Mouse (Mus musculus): ENCODE measurements around the gene Ppp2r5d. TPM values are rescaled to one million over a fixed set of nuclear protein-coding genes. Genes with fewer than 3 reads are reported as not detected.

The Ppp2r5d gene
- polyA plus RNA-seq, 1 experiment, result 113 TPM

DNA sequence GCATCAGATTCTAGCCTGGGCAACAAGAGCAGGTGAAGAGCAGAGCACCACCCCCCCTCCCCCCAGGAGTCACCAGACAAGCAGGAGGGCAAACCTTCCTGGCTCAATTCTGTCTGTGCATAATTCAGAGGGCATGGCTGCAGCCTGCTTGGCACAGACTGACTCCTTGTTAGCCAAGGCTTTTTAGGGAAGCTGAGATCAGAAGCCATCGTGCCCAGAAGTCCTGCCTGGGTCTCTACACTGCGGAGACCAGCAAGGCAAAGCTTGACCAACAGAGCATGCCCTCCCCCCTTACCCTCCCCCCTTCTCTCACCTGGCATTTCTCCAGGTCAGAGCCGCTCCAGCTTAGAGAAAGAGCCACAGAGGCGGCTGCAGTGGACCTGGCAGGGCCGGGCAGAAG lies 42.2 kb downstream of the Ppp2r5d start:
- H3K36me3 ChIP-seq (ENCODE audit: control insufficient read depth, insufficient read depth, low read length), result 0 out of 2 replicates have a peak, but pooled peaks cover 3% of the 10 kb centered on the region
- no peaks in the 10 kb centered on the region for H3K27me3 ChIP-seq (ENCODE audit: control insufficient read depth, insufficient read depth, low read length)
- WGBS, result 97% methylated on average over 5 of the region's 5 CpGs
- no peaks in the 10 kb centered on the region for H3K4me1 ChIP-seq (replicated peaks; ENCODE audit: control insufficient read depth, insufficient read depth, low read length)
- TF ChIP-seq CTCF (IDR thresholded peaks at IDR 0.05; ENCODE audit: borderline replicate concordance, control insufficient read depth, extremely low read depth, insufficient read depth, low read length, poor library complexity), result no peak
- no peak for TF ChIP-seq POLR2A (IDR thresholded peaks at IDR 0.05; ENCODE audit: control insufficient read depth, extremely low read depth, insufficient read depth, low read length, poor library complexity)
- no peak for DNase-seq
- no peak overlapping the region for H3K27ac ChIP-seq (ENCODE audit: control insufficient read depth, insufficient read depth, low read length)
- no peak overlapping the region for H3K4me3 ChIP-seq (ENCODE audit: control insufficient read depth, insufficient read depth, low read length)

DNA sequence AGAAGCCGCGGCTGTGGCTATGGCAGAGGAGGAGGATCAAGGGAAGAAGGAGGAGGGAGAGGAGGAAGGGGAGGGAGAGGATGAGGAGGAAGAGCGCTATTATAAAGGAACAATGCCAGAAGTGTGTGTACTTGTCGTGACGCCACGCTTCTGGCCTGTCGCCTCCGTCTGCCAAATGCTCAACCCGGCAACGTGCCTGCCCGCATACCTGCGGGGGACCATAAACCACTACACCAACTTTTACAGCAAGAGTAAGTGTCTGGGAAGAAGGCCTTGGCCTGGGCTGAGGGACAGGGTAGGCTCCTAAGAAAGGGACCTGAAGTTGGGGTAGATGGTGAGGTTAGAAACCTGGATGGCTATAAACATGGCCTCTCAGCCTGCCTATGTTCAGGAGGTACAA lies 42.9 kb downstream of the Ppp2r5d start:
- no peak overlapping the region for H3K4me3 ChIP-seq (ENCODE audit: control insufficient read depth, insufficient read depth, low read length)
- no peak overlapping the region for H3K27ac ChIP-seq (ENCODE audit: control insufficient read depth, insufficient read depth, low read length)
- TF ChIP-seq CTCF (IDR thresholded peaks at IDR 0.05; ENCODE audit: borderline replicate concordance, control insufficient read depth, extremely low read depth, insufficient read depth, low read length, poor library complexity) (no peak), POLR2A (IDR thresholded peaks at IDR 0.05; ENCODE audit: control insufficient read depth, extremely low read depth, insufficient read depth, low read length, poor library complexity) (no peak)
- WGBS, result 96% methylated on average over 12 of the region's 12 CpGs
- no peaks in the 10 kb centered on the region for H3K4me1 ChIP-seq (replicated peaks; ENCODE audit: control insufficient read depth, insufficient read depth, low read length)
- no peaks in the 10 kb centered on the region for H3K36me3 ChIP-seq (ENCODE audit: control insufficient read depth, insufficient read depth, low read length)
- no peak for DNase-seq
- H3K27me3 ChIP-seq (ENCODE audit: control insufficient read depth, insufficient read depth, low read length), result no peaks in the 10 kb centered on the region

DNA sequence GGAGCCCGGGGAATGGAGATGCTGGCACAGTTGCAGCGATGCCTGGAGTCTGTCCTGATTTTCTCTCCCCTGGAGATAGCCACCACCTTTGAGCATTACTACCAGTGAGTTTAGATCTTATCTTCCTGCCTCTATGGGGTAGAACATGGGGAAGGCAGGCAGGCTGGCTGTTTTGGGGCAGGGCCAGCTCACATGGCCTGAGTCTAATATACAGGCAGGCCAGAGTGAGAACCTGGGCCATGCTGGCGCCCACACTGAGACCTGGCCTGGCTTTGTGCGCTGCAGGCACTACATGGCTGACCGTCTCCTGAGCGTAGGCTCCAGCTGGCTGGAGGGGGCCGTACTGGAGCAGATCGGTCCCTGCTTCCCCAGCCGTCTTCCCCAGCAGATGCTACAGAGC lies 43.6 kb downstream of the Ppp2r5d start:
- H3K36me3 ChIP-seq (ENCODE audit: control insufficient read depth, insufficient read depth, low read length), result no peaks in the 10 kb centered on the region
- 97% methylated on average over 9 of the region's 9 CpGs for WGBS

DNA sequence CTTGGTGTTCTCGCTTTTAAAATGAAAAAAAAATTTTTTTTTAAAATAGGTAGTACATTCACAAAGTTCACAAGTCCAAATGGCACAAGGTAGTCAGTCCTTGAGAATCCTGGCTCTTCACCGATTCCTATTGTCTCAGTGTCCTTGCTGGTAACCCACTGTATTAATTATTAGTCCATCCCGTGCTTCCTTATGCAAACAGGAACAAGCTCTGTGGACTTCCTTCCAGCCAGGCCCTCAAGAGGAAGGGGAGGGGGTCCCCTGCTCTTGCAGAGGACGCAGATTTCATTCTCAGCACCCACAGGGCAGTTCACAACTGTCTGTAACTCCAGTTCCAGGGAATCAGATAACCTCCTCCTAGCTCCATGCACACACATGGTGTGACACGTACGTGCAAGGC lies 48.9 kb downstream of the Ppp2r5d start:
- Histone ChIP-seq H3K27ac (ENCODE audit: control insufficient read depth, insufficient read depth, low read length) (no peak overlapping the region), H3K27me3 (ENCODE audit: control insufficient read depth, insufficient read depth, low read length) (no peaks in the 10 kb centered on the region), H3K4me1 (replicated peaks; ENCODE audit: control insufficient read depth, insufficient read depth, low read length) (peaks cover 9% of the 10 kb centered on the region), H3K36me3 (ENCODE audit: control insufficient read depth, insufficient read depth, low read length) (no peaks in the 10 kb centered on the region), H3K4me3 (ENCODE audit: control insufficient read depth, insufficient read depth, low read length) (no peak overlapping the region)
- 97% methylated on average over 6 of the region's 6 CpGs for WGBS
- no peak for DNase-seq
- TF ChIP-seq CTCF (IDR thresholded peaks at IDR 0.05; ENCODE audit: borderline replicate concordance, control insufficient read depth, extremely low read depth, insufficient read depth, low read length, poor library complexity) (no peak), POLR2A (IDR thresholded peaks at IDR 0.05; ENCODE audit: control insufficient read depth, extremely low read depth, insufficient read depth, low read length, poor library complexity) (no peak)

More for the DNA sequence above, 43.6 kb downstream of the Ppp2r5d start:
- Histone ChIP-seq H3K4me3 (ENCODE audit: control insufficient read depth, insufficient read depth, low read length) (no peak overlapping the region), H3K27ac (ENCODE audit: control insufficient read depth, insufficient read depth, low read length) (no peak overlapping the region), H3K27me3 (ENCODE audit: control insufficient read depth, insufficient read depth, low read length) (no peaks in the 10 kb centered on the region), H3K4me1 (replicated peaks; ENCODE audit: control insufficient read depth, insufficient read depth, low read length) (no peaks in the 10 kb centered on the region)
- DNase-seq, result no peak
- TF ChIP-seq CTCF (IDR thresholded peaks at IDR 0.05; ENCODE audit: borderline replicate concordance, control insufficient read depth, extremely low read depth, insufficient read depth, low read length, poor library complexity), result no peak
- no peak for TF ChIP-seq POLR2A (IDR thresholded peaks at IDR 0.05; ENCODE audit: control insufficient read depth, extremely low read depth, insufficient read depth, low read length, poor library complexity)

DNA sequence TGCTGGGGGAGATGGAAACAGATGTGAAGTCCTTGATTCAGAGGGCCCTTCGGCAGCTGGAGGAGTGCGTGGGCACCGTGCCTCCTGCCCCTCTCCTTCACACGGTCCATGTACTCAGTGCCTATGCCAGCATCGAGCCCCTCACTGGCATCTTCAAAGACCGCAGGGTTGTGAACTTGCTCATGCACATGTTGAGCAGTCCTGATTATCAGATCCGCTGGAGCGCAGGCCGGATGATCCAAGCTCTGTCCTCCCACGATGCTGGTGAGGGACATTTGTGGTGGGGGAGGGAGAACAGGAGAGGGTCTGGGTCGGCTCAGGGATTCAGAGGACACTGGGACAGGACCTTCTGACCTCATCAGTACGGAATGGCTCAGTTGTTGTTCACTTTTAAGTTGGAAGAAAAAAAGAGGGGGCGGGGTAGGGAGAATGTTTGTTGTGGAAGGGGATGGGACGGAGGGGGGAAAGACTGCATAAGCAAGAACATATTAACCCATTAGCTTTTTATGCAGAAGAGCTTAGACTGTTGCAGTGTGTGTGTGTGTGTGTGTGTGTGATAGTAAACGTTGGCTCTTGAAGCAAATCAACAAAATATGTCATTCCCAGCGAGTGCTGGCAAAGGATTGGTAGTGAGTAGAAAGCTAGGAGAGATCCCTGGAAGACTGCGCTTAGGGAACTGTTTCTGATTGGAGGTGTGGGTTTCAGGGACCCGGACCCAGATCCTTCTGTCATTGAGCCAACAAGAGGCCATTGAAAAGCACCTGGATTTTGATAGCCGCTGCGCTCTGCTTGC lies 53.0 kb downstream of the Ppp2r5d start:
- H3K27me3 ChIP-seq (ENCODE audit: control insufficient read depth, insufficient read depth, low read length), result no peaks in the 10 kb centered on the region
- DNase-seq, result no peak
- no peaks in the 10 kb centered on the region for H3K36me3 ChIP-seq (ENCODE audit: control insufficient read depth, insufficient read depth, low read length)
- TF ChIP-seq POLR2A (IDR thresholded peaks at IDR 0.05; ENCODE audit: control insufficient read depth, extremely low read depth, insufficient read depth, low read length, poor library complexity) (no peak), CTCF (IDR thresholded peaks at IDR 0.05; ENCODE audit: borderline replicate concordance, control insufficient read depth, extremely low read depth, insufficient read depth, low read length, poor library complexity) (no peak)
- H3K4me3 ChIP-seq (ENCODE audit: control insufficient read depth, insufficient read depth, low read length), result no peak overlapping the region
- peaks cover 16% of the 10 kb centered on the region for H3K4me1 ChIP-seq (replicated peaks; ENCODE audit: control insufficient read depth, insufficient read depth, low read length)
- WGBS, result 92% methylated on average over 20 of the region's 20 CpGs
- no peak overlapping the region for H3K27ac ChIP-seq (ENCODE audit: control insufficient read depth, insufficient read depth, low read length)

DNA sequence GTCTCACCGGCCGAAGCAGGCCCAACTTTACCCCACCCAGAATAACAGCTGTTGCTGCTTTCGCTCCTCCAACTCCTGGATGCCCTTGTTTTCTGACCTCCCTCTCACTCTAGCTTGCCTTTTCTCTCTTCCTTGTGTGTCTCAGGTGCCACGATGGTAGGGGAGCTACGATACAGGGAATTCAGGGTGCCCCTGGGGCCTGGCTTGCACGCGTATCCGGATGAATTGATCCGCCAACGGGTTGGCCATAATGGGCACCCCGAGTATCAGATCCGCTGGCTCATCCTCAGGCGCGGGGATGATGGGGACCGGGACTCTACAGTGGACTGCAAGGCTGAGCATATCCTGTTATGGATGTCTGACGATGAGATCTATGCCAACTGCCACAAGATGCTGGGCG lies 53.6 kb downstream of the Ppp2r5d start:
- no peak for TF ChIP-seq POLR2A (IDR thresholded peaks at IDR 0.05; ENCODE audit: control insufficient read depth, extremely low read depth, insufficient read depth, low read length, poor library complexity)
- no peak overlapping the region for H3K27ac ChIP-seq (ENCODE audit: control insufficient read depth, insufficient read depth, low read length)
- no peak for DNase-seq
- 82% methylated on average over 17 of the region's 17 CpGs for WGBS
- peaks cover 16% of the 10 kb centered on the region for H3K4me1 ChIP-seq (replicated peaks; ENCODE audit: control insufficient read depth, insufficient read depth, low read length)
- H3K36me3 ChIP-seq (ENCODE audit: control insufficient read depth, insufficient read depth, low read length), result no peaks in the 10 kb centered on the region
- no peaks in the 10 kb centered on the region for H3K27me3 ChIP-seq (ENCODE audit: control insufficient read depth, insufficient read depth, low read length)
- H3K4me3 ChIP-seq (ENCODE audit: control insufficient read depth, insufficient read depth, low read length), result peak overlapping the region; percentile 71; the same call in 1 of the 2 replicates

Measured in thymus, adult 2 months (tissue).